Mouse (Mus musculus): ENCODE data around the gene Skor1.

- TF ChIP-seq CTCF (IDR thresholded peaks at IDR 0.05; ENCODE audit: low read depth), result no peak
- TF ChIP-seq EP300 (IDR thresholded peaks at IDR 0.05; ENCODE audit: low read depth), result no peak
Observed at GRCm38 (mm10) chr9:63150086-63150800, 1.5 kb upstream of the Skor1 start.

Measured in liver, postnatal 0 days (tissue).